Mouse (Mus musculus) heart, embryonic 16.5 days (tissue): ENCODE data around the gene Rnf167. TPM values are rescaled to one million over a fixed set of nuclear protein-coding genes. Genes with fewer than 3 reads are reported as not detected.

Experiments used
- ATAC-seq: fragments of 200-750 bp; cut with Nextera tagmentation; replicated peaks from 2 replicates; pipeline ENCODE4 v1.8.0; 2017; ENCODE audit warnings: moderate number of reproducible peaks; ENCODE audit not compliant: insufficient read depth, low FRiP score; ENCODE audit errors: extremely low read depth
- H3K27ac ChIP-seq: fragments of 300-500 bp; sonication (generic); 2 replicates; pipeline ENCODE4 v1.5.1; 2014; ENCODE audit warnings: mild to moderate bottlenecking, low read length, control low read depth, moderate library complexity
- H3K27me3 ChIP-seq: fragments of 300-500 bp; sonication (generic); 2 replicates; pipeline ENCODE4 v1.6.1; 2014; ENCODE audit warnings: low read length, mixed read lengths; ENCODE audit not compliant: control insufficient read depth, insufficient read depth
- H3K36me3 ChIP-seq: fragments of 300-500 bp; sonication (generic); 2 replicates; pipeline ENCODE4 v1.6.1; 2014; ENCODE audit not compliant: control insufficient read depth, insufficient read depth
- H3K4me1 ChIP-seq: fragments of 300-500 bp; sonication (generic); 2 replicates; pipeline ENCODE4 v1.6.1; 2014; ENCODE audit warnings: low read length, mixed read lengths; ENCODE audit not compliant: control insufficient read depth, insufficient read depth
- H3K4me2 ChIP-seq: fragments of 300-500 bp; sonication (generic); 2 replicates; pipeline ENCODE4 v1.6.1; 2014; ENCODE audit warnings: low read depth, mild to moderate bottlenecking, control low read depth, low read length
- H3K4me3 ChIP-seq: fragments of 300-500 bp; sonication (generic); 2 replicates; pipeline ENCODE4 v1.5.1; 2014; ENCODE audit warnings: mild to moderate bottlenecking, control low read depth, low read length
- H3K9ac ChIP-seq: fragments of 300-500 bp; sonication (generic); 2 replicates; pipeline ENCODE4 v1.6.1; 2014; ENCODE audit warnings: low read length, control low read depth
- H3K9me3 ChIP-seq: fragments of 300-500 bp; sonication (generic); replicated peaks from 2 replicates; pipeline ENCODE4 v1.6.1; 2016; ENCODE audit warnings: low read length; ENCODE audit not compliant: control insufficient read depth
- WGBS: fragments of 180-500 bp; shearing (Covaris S2); extraction: QIAGEN DNeasy Blood & Tissue Kit; methylation state at CpG from one replicate; pipeline ENCODE4 v1.1.7; 2014; 5-methylcytosine and 5-hydroxymethylcytosine counted together
- polyA plus RNA-seq: library from polyadenylated mRNA; unstranded; fragments of >200 nt; fragmentation: Nextera tagmentation; extraction: Ambion mirVana; gene quantifications from 2 replicates; pipeline ENCODE4 v1.2.1, GENCODE M21; 2015

Gene Rnf167
- 80.3 and 80.9 TPM in 2 replicates for polyA plus RNA-seq

DNA sequence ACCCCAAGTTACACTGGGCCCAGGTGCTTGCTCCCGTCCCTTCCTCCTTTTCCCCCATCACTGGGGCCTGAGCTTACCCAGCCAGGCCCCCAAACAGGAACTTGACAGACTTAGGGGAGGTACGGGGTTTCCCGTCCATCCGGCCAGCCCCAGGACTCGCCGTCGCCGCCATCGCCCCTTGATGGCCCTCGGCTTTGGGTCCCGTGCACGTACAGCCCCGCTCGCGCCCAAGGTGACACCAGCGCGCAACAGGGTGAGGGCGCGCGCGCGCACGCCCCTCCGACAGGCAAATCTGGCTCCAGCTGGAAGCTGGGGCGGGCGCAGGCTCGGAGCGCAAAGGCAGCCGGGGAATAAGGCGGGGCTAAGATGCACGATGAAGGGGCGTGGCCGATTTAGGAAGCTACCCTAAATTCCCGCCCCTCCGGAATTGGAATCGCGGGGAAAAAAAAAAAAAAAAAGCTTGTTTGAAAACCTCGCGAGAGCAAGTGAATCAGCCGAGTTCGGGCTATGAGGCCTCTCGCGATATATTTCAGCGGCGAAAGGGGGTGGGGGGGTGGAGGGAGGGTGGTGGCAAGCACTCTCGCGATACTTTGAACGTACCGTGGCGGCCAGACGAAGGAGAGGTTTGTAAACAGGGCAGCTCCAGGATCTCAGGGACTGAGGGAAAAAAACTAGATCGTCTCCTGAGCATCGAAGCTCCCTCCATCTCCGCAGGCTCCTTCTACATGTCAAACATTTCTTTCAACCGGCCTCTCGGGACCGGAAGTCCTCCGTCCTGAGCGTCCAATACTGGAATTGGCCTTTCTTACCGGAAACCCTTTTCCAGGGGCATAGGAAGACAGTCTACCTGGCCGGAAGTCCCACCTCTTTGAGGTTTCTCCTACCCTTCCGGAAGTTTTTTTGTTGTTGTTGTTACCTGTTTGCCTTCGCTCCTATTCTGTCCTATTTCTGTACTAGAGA, at the start of gene Rnf167, which contains the start of gene Slc25a11:
Gene Rnf167, plus strand, starts transcription at position 545 of the 960 bp plus-strand sequence.
Gene Slc25a11, minus strand, starts transcription at position 789 of the 960 bp plus-strand sequence.
- no peaks in the 10 kb centered on the region for H3K9me3 ChIP-seq
- under 1% methylated on average over 63 of the region's 63 CpGs for WGBS
- H3K9ac ChIP-seq, result peak within 1 kb of the TSS; percentile 88
- H3K27me3 ChIP-seq, result no peaks in the 10 kb centered on the region
- peak within 1 kb of the TSS; percentile 89 for H3K4me2 ChIP-seq
- H3K36me3 ChIP-seq, result peaks cover 50% of the 10 kb centered on the region
- peak; percentile 91 for ATAC-seq
- H3K27ac ChIP-seq, result peak within 1 kb of the TSS; percentile 97
- peaks cover 42% of the 10 kb centered on the region for H3K4me1 ChIP-seq
- peak within 1 kb of the TSS; percentile 77 for H3K4me3 ChIP-seq

DNA sequence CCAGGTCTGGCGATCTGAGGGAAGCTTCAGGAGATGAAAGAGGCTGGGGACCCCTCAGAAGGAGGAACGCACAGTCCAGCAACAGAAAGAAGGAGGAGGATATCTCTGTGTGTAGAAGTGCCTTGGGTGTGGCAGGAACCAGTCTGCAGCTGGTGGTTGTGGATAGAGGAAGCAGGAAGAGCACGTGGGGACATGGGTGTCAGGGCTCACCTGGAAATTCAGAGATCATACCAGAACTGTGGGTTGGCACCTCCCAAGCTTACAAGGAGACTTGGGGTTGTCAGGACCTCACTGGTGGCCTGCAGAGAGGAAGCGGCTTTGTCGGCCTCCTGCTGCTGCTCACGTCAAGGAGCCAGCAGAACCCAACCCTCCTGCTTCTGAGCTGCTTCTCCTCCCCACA, 49.7 kb upstream of the Rnf167 start:
- Histone ChIP-seq H3K4me2 (no peak overlapping the region), H3K9ac (no peak overlapping the region), H3K9me3 (no peaks in the 10 kb centered on the region), H3K4me3 (no peak overlapping the region), H3K27me3 (no peaks in the 10 kb centered on the region), H3K27ac (no peak overlapping the region), H3K4me1 (peaks cover 6% of the 10 kb centered on the region; the same call in 1 of the 2 replicates), H3K36me3 (peaks cover 13% of the 10 kb centered on the region)
- no peak for ATAC-seq
- 75% methylated on average over 6 of the region's 6 CpGs for WGBS

DNA sequence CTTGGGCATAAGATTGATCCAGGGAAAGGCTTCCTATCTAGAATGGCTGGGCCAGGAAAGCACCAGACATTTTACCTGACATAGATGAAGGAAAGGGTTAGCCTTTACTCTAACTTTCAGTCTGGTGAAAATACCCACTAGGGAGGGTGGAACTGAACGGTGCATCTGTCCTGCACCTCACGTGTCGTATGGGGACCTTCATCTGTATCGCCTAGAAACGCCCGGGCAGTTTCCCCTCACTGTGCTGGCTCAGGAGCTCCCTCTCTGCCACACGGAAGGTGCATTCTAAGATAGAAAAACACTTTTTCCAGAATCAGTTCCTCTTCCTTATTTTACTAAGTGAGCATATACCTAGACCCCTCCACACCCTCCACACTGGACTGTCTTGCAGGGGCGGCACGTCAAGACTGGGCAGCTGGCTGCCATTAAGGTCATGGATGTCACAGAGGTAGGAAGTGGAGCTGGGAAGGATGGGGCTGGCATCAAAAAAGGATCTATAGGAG, 48.5 kb upstream of the Rnf167 start:
- no peak overlapping the region for H3K9ac ChIP-seq
- WGBS, result 82% methylated on average over 9 of the region's 9 CpGs
- H3K36me3 ChIP-seq, result peaks cover 19% of the 10 kb centered on the region
- H3K4me1 ChIP-seq, result peaks cover 6% of the 10 kb centered on the region; the same call in 1 of the 2 replicates
- H3K4me2 ChIP-seq, result no peak overlapping the region
- no peaks in the 10 kb centered on the region for H3K27me3 ChIP-seq
- no peak overlapping the region for H3K27ac ChIP-seq
- no peaks in the 10 kb centered on the region for H3K9me3 ChIP-seq
- no peak overlapping the region for H3K4me3 ChIP-seq
- no peak for ATAC-seq

DNA sequence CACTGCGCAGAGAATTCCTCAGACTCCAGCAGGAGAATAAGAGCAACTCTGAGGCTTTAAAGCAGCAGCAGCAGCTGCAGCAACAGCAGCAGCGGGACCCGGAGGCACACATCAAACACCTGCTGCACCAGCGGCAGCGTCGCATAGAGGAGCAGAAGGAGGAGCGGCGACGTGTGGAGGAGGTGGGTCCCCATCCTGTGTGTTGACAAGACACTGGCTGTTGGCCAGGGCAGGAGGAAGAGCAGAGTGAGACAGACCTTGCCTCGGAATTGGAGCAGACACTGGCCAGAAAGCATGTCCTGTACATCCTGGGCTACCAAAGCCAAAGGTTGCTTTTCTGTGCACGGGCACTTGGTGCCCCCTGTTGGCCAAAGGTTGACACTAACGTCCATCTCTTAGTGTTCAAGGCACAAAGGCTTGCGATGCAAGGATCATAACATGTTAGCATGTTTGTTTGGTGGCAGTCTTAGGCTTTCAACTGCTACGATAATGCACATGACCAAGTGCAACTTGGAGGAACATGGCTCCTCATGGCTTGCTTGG, 41.9 kb upstream of the Rnf167 start:
- Histone ChIP-seq H3K36me3 (peaks cover 48% of the 10 kb centered on the region), H3K9me3 (no peaks in the 10 kb centered on the region), H3K27me3 (no peaks in the 10 kb centered on the region), H3K9ac (no peak overlapping the region), H3K4me1 (no peaks in the 10 kb centered on the region), H3K4me2 (no peak overlapping the region), H3K4me3 (no peak overlapping the region), H3K27ac (no peak overlapping the region)
- WGBS, result 47% methylated on average over 14 of the region's 14 CpGs
- no peak for ATAC-seq

DNA sequence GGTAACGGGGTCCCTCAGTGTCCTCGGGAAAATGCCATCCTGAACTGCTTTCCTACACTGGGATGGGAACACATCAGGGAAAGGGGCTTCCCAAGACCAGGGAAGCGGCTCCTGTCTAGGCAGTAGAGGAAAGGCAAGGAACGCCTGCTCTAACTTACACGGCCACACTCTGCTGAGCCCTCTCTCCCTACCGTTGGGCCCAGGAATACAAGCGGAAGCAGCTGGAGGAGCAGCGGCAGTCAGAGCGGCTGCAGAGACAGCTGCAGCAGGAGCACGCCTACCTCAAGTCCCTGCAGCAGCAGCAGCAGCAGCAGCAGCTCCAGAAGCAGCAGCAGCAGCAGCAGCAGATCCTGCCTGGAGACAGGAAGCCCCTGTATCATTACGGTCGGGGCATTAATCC, 40.3 kb upstream of the Rnf167 start:
- H3K4me2 ChIP-seq, result no peak overlapping the region
- no peak overlapping the region for H3K4me3 ChIP-seq
- H3K9ac ChIP-seq, result no peak overlapping the region
- no peak overlapping the region for H3K27ac ChIP-seq
- ATAC-seq, result no peak
- no peaks in the 10 kb centered on the region for H3K27me3 ChIP-seq
- peaks cover 56% of the 10 kb centered on the region for H3K36me3 ChIP-seq
- no peaks in the 10 kb centered on the region for H3K9me3 ChIP-seq
- no peaks in the 10 kb centered on the region for H3K4me1 ChIP-seq
- 74% methylated on average over 12 of the region's 12 CpGs for WGBS

DNA sequence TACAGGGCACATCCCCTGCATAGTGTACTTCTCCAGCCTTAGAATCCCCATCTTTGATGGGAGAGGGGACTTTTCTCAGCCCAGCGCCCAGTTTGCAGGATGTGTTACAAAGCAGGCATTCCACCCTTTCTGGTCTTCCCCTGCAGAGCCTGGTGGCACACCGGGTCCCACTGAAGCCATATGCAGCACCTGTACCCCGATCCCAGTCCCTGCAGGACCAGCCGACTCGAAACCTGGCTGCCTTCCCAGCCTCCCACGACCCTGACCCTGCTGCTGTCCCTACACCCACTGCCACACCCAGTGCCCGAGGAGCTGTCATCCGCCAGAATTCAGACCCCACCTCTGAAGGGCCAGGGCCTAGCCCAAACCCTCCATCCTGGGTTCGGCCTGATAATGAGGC, 39.4 kb upstream of the Rnf167 start:
- Histone ChIP-seq H3K4me1 (no peaks in the 10 kb centered on the region), H3K27me3 (no peaks in the 10 kb centered on the region), H3K9me3 (no peaks in the 10 kb centered on the region), H3K9ac (no peak overlapping the region), H3K4me3 (no peak overlapping the region), H3K4me2 (no peak overlapping the region), H3K36me3 (peaks cover 62% of the 10 kb centered on the region), H3K27ac (no peak overlapping the region)
- 80% methylated on average over 9 of the region's 9 CpGs for WGBS
- no peak for ATAC-seq

DNA sequence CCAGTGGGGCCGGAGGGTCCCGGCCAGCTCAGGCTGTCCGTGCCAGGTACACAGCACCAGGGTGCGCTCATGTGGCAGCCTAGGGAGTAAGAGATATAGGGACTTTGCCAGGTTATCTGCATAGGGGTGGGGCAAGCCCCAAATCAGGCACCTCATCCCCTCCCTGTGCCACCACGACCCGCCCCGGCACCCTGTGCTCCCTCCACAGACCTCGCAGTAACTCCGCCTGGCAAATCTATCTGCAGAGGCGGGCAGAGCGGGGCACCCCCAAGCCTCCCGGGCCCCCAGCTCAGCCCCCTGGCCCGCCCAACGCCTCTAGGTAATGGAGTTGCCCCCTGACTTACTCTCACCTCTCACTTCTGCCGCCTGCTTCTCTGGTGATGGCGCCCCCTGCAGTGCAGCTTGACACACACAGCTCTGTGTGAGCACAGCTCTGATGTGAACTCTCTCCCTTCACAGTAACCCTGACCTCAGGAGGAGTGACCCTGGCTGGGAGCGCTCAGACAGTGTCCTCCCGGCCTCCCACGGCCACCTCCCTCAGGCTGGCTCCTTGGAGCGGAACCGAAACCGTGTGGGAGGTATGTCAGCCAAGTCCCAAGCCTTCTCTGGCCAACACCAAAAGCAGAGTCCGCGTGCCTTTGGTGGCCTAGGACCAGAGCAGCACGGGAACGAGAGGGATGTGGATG, 38.5 kb upstream of the Rnf167 start:
- 88% methylated on average over 26 of the region's 26 CpGs for WGBS
- no peaks in the 10 kb centered on the region for H3K27me3 ChIP-seq
- H3K4me1 ChIP-seq, result no peaks in the 10 kb centered on the region
- no peak overlapping the region for H3K27ac ChIP-seq
- no peak overlapping the region for H3K4me2 ChIP-seq
- no peak overlapping the region for H3K4me3 ChIP-seq
- H3K9ac ChIP-seq, result no peak overlapping the region
- peaks cover 64% of the 10 kb centered on the region for H3K36me3 ChIP-seq
- no peak for ATAC-seq
- H3K9me3 ChIP-seq, result no peaks in the 10 kb centered on the region

DNA sequence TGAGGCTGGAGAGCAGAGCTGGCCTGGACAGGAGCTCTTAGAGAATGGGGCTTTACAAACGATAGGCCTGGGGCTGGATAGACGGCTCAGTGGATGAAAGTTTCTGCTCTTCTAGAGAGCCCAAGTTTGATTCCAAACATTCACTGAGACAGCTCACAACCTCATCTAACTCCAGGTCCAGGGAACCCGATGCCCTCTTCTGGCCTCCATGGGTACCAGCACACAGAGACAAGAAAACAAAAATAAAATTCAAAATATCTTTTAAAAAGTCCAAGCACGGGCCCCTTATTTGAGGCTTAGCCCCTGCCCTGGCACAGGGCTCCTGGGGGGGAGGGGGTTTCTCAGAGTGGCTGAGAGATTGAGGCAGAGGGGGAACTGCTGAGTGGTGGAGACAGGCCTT, 36.3 kb upstream of the Rnf167 start:
- H3K9ac ChIP-seq, result no peak overlapping the region
- H3K36me3 ChIP-seq, result peaks cover 57% of the 10 kb centered on the region
- H3K4me2 ChIP-seq, result no peak overlapping the region
- no peak for ATAC-seq
- 85% methylated on average over 4 of the region's 4 CpGs for WGBS
- no peak overlapping the region for H3K4me3 ChIP-seq
- no peaks in the 10 kb centered on the region for H3K27me3 ChIP-seq
- H3K27ac ChIP-seq, result no peak overlapping the region
- no peaks in the 10 kb centered on the region for H3K9me3 ChIP-seq
- peaks cover 10% of the 10 kb centered on the region for H3K4me1 ChIP-seq
